Mouse (Mus musculus) lung, postnatal 0 days (tissue): ENCODE measurements around the gene Sphk2. TPM values are rescaled to one million over a fixed set of nuclear protein-coding genes. Genes with fewer than 3 reads are reported as not detected.
A peak's percentile ranks its signal among the peaks of the same experiment; 100 is the strongest.

ENCODE experiments used
- ATAC-seq: fragments of 200-750 bp; cut with Nextera tagmentation; 2 replicates; pipeline ENCODE4 v1.8.0; 2017; ENCODE audit warnings: moderate library complexity
- DNase-seq: peaks from one replicate; pipeline ENCODE4 v3.0.0-alpha.2; 2016; ENCODE audit warnings: low spot score
- H3K27ac ChIP-seq: fragments of 300-500 bp; sonication (generic); 2 replicates; pipeline ENCODE4 v1.5.1; 2014; ENCODE audit warnings: antibody characterized with exemption, mild to moderate bottlenecking, low read length, mixed read lengths
- H3K27me3 ChIP-seq: fragments of 300-500 bp; sonication (generic); replicated peaks from 2 replicates; pipeline ENCODE4 v1.6.1; 2014; ENCODE audit warnings: low read length, mixed read lengths; ENCODE audit not compliant: insufficient read depth
- H3K36me3 ChIP-seq: fragments of 300-500 bp; sonication (generic); 2 replicates; pipeline ENCODE4 v1.6.1; 2014; ENCODE audit warnings: low read length, mixed read lengths; ENCODE audit not compliant: insufficient read depth
- H3K4me1 ChIP-seq: fragments of 300-500 bp; sonication (generic); 2 replicates; pipeline ENCODE4 v1.6.1; 2014; ENCODE audit warnings: antibody characterized with exemption, low read depth, low read length, mixed read lengths; ENCODE audit not compliant: insufficient read depth
- H3K4me2 ChIP-seq: fragments of 300-500 bp; sonication (generic); replicated peaks from 2 replicates; pipeline ENCODE4 v1.6.1; 2014; ENCODE audit warnings: low read depth, mild to moderate bottlenecking, low read length, moderate library complexity, mixed read lengths
- H3K4me3 ChIP-seq: fragments of 300-500 bp; sonication (generic); 2 replicates; pipeline ENCODE4 v1.5.1; 2014; ENCODE audit warnings: low read depth, low read length
- H3K9ac ChIP-seq: fragments of 300-500 bp; sonication (generic); replicated peaks from 2 replicates; pipeline ENCODE4 v1.6.1; 2014; ENCODE audit warnings: low read depth, mild to moderate bottlenecking
- H3K9me3 ChIP-seq: fragments of 300-500 bp; sonication (generic); 2 replicates; pipeline ENCODE4 v1.6.1; 2016; ENCODE audit warnings: low read length, mixed read lengths
- CTCF ChIP-seq: IDR thresholded peaks from 2 replicates; pipeline ENCODE4 v1.5.1; 2016; ENCODE audit warnings: antibody characterized with exemption, mild to moderate bottlenecking
- EP300 ChIP-seq: IDR thresholded peaks from 2 replicates; pipeline ENCODE4 v1.6.1; 2016; ENCODE audit warnings: antibody characterized with exemption, mild to moderate bottlenecking, control low read depth
- WGBS: fragments of 180-500 bp; shearing (Covaris S2); extraction: QIAGEN DNeasy Blood & Tissue Kit; methylation state at CpG from one replicate; pipeline ENCODE4 v1.1.7; 2014; 5-methylcytosine and 5-hydroxymethylcytosine counted together
- polyA plus RNA-seq: library from polyadenylated mRNA; unstranded; fragments of >200 nt; fragmentation: Nextera tagmentation; extraction: Ambion mirVana; gene quantifications from 2 replicates; pipeline ENCODE4 v1.2.1, GENCODE M21; 2015

Sphk2 gene
- polyA plus RNA-seq, 1 experiment from 2014 or later: 18.2 TPM

GRCm38 (mm10) chr7:45741777-45742176 is 24.0 kb upstream of the Sphk2 start:
- DNase-seq (peak; percentile 64), ATAC-seq (peak; percentile 62)
- Histone ChIP-seq H3K27ac (no peak overlapping the region), H3K27me3 (no peaks in the 10 kb centered on the region), H3K4me2 (peak overlapping the region; percentile 48), H3K9ac (no peak overlapping the region), H3K36me3 (no peaks in the 10 kb centered on the region), H3K4me1 (no peaks in the 10 kb centered on the region), H3K9me3 (no peaks in the 10 kb centered on the region), H3K4me3 (peak overlapping the region; percentile 24)
- TF ChIP-seq CTCF: no peak
- no peak for TF ChIP-seq EP300
- WGBS: 29% methylated on average over 11 of the region's 11 CpGs

GRCm38 (mm10) chr7:45741308-45741707 is 23.5 kb upstream of the Sphk2 start:
- no peaks in the 10 kb centered on the region for H3K36me3 ChIP-seq

GRCm38 (mm10) chr7:45739820-45740219 is 22.0 kb upstream of the Sphk2 start:
- Histone ChIP-seq H3K27ac (no peak overlapping the region), H3K9me3 (no peaks in the 10 kb centered on the region), H3K4me1 (no peaks in the 10 kb centered on the region), H3K4me2 (no peak overlapping the region), H3K27me3 (no peaks in the 10 kb centered on the region), H3K9ac (no peak overlapping the region), H3K4me3 (no peak overlapping the region), H3K36me3 (no peaks in the 10 kb centered on the region)
- DNase-seq (no peak), ATAC-seq (no peak)
- 53% methylated on average over 8 of the region's 10 CpGs for WGBS
- TF ChIP-seq CTCF: no peak
- no peak for TF ChIP-seq EP300

More at GRCm38 (mm10) chr7:45741308-45741707, 23.5 kb upstream of the Sphk2 start:
- H3K9ac ChIP-seq: no peak overlapping the region
- H3K9me3 ChIP-seq: no peaks in the 10 kb centered on the region
- 78% methylated on average over 12 of the region's 12 CpGs for WGBS
- H3K27me3 ChIP-seq: no peaks in the 10 kb centered on the region
- ATAC-seq: no peak
- 0 out of 2 replicates have a peak overlapping the region, but pooled peaks have one; percentile 48 for H3K4me2 ChIP-seq
- no peak for DNase-seq
- H3K27ac ChIP-seq: no peak overlapping the region
- TF ChIP-seq EP300 (no peak), CTCF (no peak)
- H3K4me3 ChIP-seq: no peak overlapping the region
- H3K4me1 ChIP-seq: no peaks in the 10 kb centered on the region

GRCm38 (mm10) chr7:45739162-45739763 is 21.5 kb upstream of the Sphk2 start:
- DNase-seq (peak; percentile 92), ATAC-seq (peak; percentile 75)
- H3K36me3 ChIP-seq: no peaks in the 10 kb centered on the region
- TF ChIP-seq EP300 (no peak), CTCF (peak; percentile 94)
- WGBS: 10% methylated on average over 9 of the region's 9 CpGs
- no peaks in the 10 kb centered on the region for H3K9me3 ChIP-seq
- no peaks in the 10 kb centered on the region for H3K4me1 ChIP-seq
- no peak overlapping the region for H3K4me2 ChIP-seq
- H3K9ac ChIP-seq: no peak overlapping the region
- no peak overlapping the region for H3K4me3 ChIP-seq
- no peaks in the 10 kb centered on the region for H3K27me3 ChIP-seq
- no peak overlapping the region for H3K27ac ChIP-seq

- Histone ChIP-seq H3K9ac (no peak overlapping the region), H3K27me3 (no peaks in the 10 kb centered on the region), H3K36me3 (no peaks in the 10 kb centered on the region), H3K4me2 (no peak overlapping the region), H3K4me1 (no peaks in the 10 kb centered on the region; the same call in 1 of the 2 replicates), H3K9me3 (no peaks in the 10 kb centered on the region), H3K27ac (no peak overlapping the region), H3K4me3 (no peak overlapping the region)
- whole genome bisulfite sequencing: 68% methylated on average over 5 of the region's 5 CpGs
- ATAC-seq (no peak), DNase-seq (no peak)
- no peak for TF ChIP-seq EP300
- no peak for TF ChIP-seq CTCF
Observed at GRCm38 (mm10) chr7:45733477-45733876, 15.7 kb upstream of the Sphk2 start.

GRCm38 (mm10) chr7:45730727-45731431 is 13.1 kb upstream of the Sphk2 start:
- TF ChIP-seq CTCF (peak; percentile 76), EP300 (no peak)
- no peak overlapping the region for H3K4me2 ChIP-seq
- ATAC-seq (peak; percentile 72), DNase-seq (peak; percentile 79)
- no peaks in the 10 kb centered on the region for H3K36me3 ChIP-seq
- no peak overlapping the region for H3K9ac ChIP-seq
- no peaks in the 10 kb centered on the region for H3K27me3 ChIP-seq
- 22% methylated on average over 16 of the region's 16 CpGs for WGBS
- H3K4me1 ChIP-seq: no peaks in the 10 kb centered on the region; the same call in 1 of the 2 replicates
- no peaks in the 10 kb centered on the region for H3K9me3 ChIP-seq
- H3K4me3 ChIP-seq: no peak overlapping the region
- peak overlapping the region; percentile 43; the same call in 1 of the 2 replicates for H3K27ac ChIP-seq
